Mouse (Mus musculus) E14TG2a.4 (cell line): ENCODE measurements around the gene Abca2.

Source experiments
- CTCF ChIP-seq: conservative IDR thresholded peaks from 2 replicates; pipeline ENCODE4 v1.5.1; 2014; ENCODE audit warnings: low read length
- POU5F1 ChIP-seq: IDR thresholded peaks from 2 replicates; pipeline ENCODE4 v1.6.1; 2014; ENCODE audit warnings: low read length, borderline replicate concordance

- TF ChIP-seq CTCF (no peak), POU5F1 (no peak)
Measured at GRCm38 (mm10) chr2:25456205-25456953, 27.9 kb downstream of the Abca2 start, which contains the start of gene Clic3.
